Mouse (Mus musculus) intestine, postnatal 0 days (tissue): ENCODE measurements around the gene Mrm3. TPM values are rescaled to one million over a fixed set of nuclear protein-coding genes. Genes with fewer than 3 reads are reported as not detected.

ENCODE experiments used
- ATAC-seq: fragments of 200-750 bp; cut with Nextera tagmentation; 2 replicates; pipeline ENCODE4 v1.8.0; 2017; ENCODE audit warnings: mild to moderate bottlenecking, moderate TSS enrichment, moderate library complexity
- H3K27ac ChIP-seq: fragments of 300-500 bp; sonication (generic); 2 replicates; pipeline ENCODE4 v1.5.1; 2014; ENCODE audit warnings: mild to moderate bottlenecking, low read depth, low read length, moderate library complexity
- H3K27me3 ChIP-seq: fragments of 300-500 bp; sonication (generic); replicated peaks from 2 replicates; pipeline ENCODE4 v1.6.1; 2014; ENCODE audit warnings: low read length, mixed read lengths; ENCODE audit not compliant: control insufficient read depth, insufficient read depth
- H3K36me3 ChIP-seq: fragments of 300-500 bp; sonication (generic); 2 replicates; pipeline ENCODE4 v1.6.1; 2014; ENCODE audit warnings: mild to moderate bottlenecking, moderate library complexity; ENCODE audit not compliant: control insufficient read depth, insufficient read depth
- H3K4me1 ChIP-seq: fragments of 300-500 bp; sonication (generic); replicated peaks from 2 replicates; pipeline ENCODE4 v1.6.1; 2014; ENCODE audit warnings: antibody characterized with exemption, low read length, mixed read lengths; ENCODE audit not compliant: control insufficient read depth, insufficient read depth
- H3K4me2 ChIP-seq: fragments of 300-500 bp; sonication (generic); replicated peaks from 2 replicates; pipeline ENCODE4 v1.6.1; 2014; ENCODE audit warnings: low read depth, mild to moderate bottlenecking, moderate library complexity
- H3K4me3 ChIP-seq: fragments of 300-500 bp; sonication (generic); 2 replicates; pipeline ENCODE4 v1.5.1; 2014; ENCODE audit warnings: low read depth, low read length
- H3K9ac ChIP-seq: fragments of 300-500 bp; sonication (generic); 2 replicates; pipeline ENCODE4 v1.6.1; 2014; ENCODE audit warnings: mild to moderate bottlenecking, low read depth, low read length
- H3K9me3 ChIP-seq: fragments of 300-500 bp; sonication (generic); 2 replicates; pipeline ENCODE4 v1.6.1; 2016; ENCODE audit warnings: mixed run types; ENCODE audit not compliant: control insufficient read depth
- CTCF ChIP-seq: sonication (generic); IDR thresholded peaks from 2 replicates; pipeline ENCODE4 v1.5.1; 2016; ENCODE audit warnings: low read depth, mild to moderate bottlenecking, control low read depth, antibody characterized with exemption, moderate library complexity
- WGBS: fragments of 180-500 bp; shearing (Covaris S2); extraction: QIAGEN DNeasy Blood & Tissue Kit; methylation state at CpG from one replicate; pipeline ENCODE4 v1.1.7; 2014; 5-methylcytosine and 5-hydroxymethylcytosine counted together
- polyA plus RNA-seq: library from polyadenylated mRNA; unstranded; fragments of >200 nt; fragmentation: Nextera tagmentation; extraction: Ambion mirVana; gene quantifications from 2 replicates; pipeline ENCODE4 v1.2.1, GENCODE M21; 2015

Mrm3 gene
- polyA plus RNA-seq, 1 experiment from 2014 or later, result 8.9 TPM

DNA sequence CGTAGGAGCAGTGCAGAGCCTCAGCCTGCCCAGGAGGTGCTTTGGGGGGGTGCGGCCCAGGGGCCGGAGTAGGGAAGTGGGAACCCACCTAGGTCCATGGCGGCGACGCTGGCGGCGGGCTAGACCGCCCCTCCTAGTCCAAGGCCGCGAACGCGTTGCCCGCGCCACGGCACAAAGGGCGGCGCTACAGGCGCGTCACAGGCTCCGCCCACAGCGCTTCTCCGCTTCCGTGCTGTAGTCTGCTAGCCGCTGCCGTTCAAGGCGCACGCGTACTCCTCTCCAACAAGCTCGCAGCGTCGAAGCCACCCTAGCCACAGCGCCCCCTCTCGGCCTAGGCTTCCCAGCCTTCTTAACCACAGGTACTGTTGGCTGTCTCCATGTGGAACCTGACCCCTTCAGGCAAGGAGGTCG is 26.1 kb upstream of the Mrm3 start, which contains the start of the genes Dbil5 and Gemin4:
Gene Dbil5, plus strand, starts transcription at position 219 of the 411 bp plus-strand sequence.
Gene Gemin4, minus strand, starts transcription at position 275 of the 411 bp plus-strand sequence.
- Histone ChIP-seq H3K9me3 (no peaks in the 10 kb centered on the region), H3K27me3 (no peaks in the 10 kb centered on the region), H3K27ac (peak within 1 kb of the TSS; percentile 65), H3K9ac (peak within 1 kb of the TSS; percentile 69), H3K36me3 (peaks cover 33% of the 10 kb centered on the region), H3K4me2 (peak within 1 kb of the TSS; percentile 96), H3K4me1 (no peaks in the 10 kb centered on the region), H3K4me3 (peak within 1 kb of the TSS; percentile 77)
- whole genome bisulfite sequencing, result 0% methylated on average over 30 of the region's 35 CpGs
- ATAC-seq, result peak; percentile 95
- peak; percentile 100 for TF ChIP-seq CTCF

DNA sequence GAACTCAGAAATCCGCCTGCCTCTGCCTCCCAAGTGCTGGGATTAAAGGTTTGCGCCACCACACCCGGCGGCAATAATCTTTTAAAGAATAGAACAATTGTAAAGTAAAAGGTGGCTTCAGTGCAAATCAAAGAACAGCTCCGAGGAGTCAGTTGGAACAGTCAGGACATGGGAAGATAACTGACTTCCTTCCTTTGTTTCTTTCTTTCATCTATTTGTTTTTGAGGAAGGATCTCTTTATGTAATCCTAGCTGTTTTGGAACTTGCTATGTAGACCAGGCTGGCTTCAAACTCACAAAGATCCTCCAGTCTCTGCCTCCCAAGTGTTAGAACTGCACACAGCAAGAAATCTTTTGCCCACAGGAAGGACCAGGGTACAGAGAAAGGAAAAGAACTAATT is 18.9 kb upstream of the Mrm3 start:
- Histone ChIP-seq H3K9me3 (no peaks in the 10 kb centered on the region), H3K27me3 (no peaks in the 10 kb centered on the region), H3K4me1 (no peaks in the 10 kb centered on the region), H3K9ac (no peak overlapping the region), H3K36me3 (peaks cover 34% of the 10 kb centered on the region), H3K27ac (no peak overlapping the region), H3K4me2 (no peak overlapping the region), H3K4me3 (no peak overlapping the region)
- ATAC-seq, result no peak
- WGBS, result 93% methylated on average over 5 of the region's 5 CpGs
- no peak for TF ChIP-seq CTCF

DNA sequence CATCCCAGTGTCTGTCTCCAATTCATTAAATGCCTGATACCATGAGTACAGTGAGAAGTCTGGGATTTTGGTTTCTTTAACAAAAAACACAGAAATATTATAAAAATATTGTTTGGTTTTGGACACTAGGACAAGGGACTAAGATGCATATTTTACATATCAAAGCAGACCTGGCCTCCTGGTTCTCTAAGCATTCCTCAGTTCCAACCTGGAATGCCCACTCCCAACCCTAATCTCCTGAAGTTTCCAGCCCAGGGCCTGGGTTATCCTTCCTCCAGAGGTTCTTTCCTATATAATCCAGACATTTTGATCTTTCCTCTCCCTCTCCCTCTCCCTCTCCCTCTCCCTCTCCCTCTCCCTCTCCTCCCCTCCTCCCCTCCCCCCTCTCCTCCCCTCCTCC is 18.5 kb upstream of the Mrm3 start:
- no peak for TF ChIP-seq CTCF
- Histone ChIP-seq H3K9me3 (no peaks in the 10 kb centered on the region), H3K4me1 (no peaks in the 10 kb centered on the region), H3K27me3 (no peaks in the 10 kb centered on the region), H3K36me3 (peaks cover 34% of the 10 kb centered on the region), H3K4me2 (no peak overlapping the region), H3K4me3 (no peak overlapping the region), H3K27ac (no peak overlapping the region), H3K9ac (no peak overlapping the region)
- ATAC-seq, result no peak

DNA sequence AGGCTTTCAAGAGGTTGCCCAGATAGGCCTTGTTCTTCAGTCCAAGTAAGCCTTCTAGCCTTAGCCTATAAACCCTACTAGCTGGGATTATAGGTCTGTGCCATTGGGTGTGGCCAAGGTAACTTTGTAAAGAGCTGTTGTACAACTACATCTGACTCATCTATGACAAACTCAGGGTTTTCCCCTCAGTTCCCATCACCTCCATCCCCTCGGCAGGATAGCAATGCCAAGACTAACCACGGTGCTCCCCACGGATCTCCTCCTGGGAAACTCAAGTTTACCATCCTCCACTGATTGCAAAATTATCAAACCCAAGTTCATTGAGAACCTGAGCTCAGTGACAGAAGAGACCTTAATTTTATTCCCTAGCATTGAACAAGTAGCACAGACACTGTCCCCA is 7.4 kb upstream of the Mrm3 start:
- TF ChIP-seq CTCF, result no peak
- H3K9ac ChIP-seq, result no peak overlapping the region
- H3K9me3 ChIP-seq, result no peaks in the 10 kb centered on the region
- no peaks in the 10 kb centered on the region for H3K4me1 ChIP-seq
- H3K27me3 ChIP-seq, result no peaks in the 10 kb centered on the region
- H3K36me3 ChIP-seq, result peaks cover 65% of the 10 kb centered on the region
- WGBS, result 90% methylated on average over 3 of the region's 3 CpGs
- H3K4me3 ChIP-seq, result no peak overlapping the region
- no peak for ATAC-seq
- no peak overlapping the region for H3K27ac ChIP-seq
- no peak overlapping the region for H3K4me2 ChIP-seq

DNA sequence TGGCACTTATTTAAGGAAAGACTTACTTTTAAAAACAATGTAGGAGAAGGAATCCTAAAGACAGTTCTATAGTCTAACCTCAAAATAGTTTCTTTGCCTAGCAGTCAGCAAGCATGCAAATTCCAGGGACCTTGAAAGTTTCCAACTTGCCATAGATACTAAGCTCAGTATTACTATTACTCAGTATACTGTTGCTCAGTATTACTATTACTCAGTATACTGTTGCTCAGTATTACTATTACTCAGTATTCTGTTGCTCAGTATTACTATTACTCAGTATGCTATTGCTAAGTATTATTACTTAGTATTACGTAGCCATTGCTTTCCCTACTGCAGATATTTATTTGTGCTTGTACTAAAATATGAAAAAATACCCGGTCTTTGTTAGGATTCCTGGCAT is 3.8 kb upstream of the Mrm3 start:
- H3K27ac ChIP-seq, result no peak overlapping the region
- TF ChIP-seq CTCF, result no peak
- H3K9ac ChIP-seq, result no peak overlapping the region
- no peaks in the 10 kb centered on the region for H3K9me3 ChIP-seq
- no peaks in the 10 kb centered on the region for H3K27me3 ChIP-seq
- H3K4me1 ChIP-seq, result no peaks in the 10 kb centered on the region
- H3K4me3 ChIP-seq, result no peak overlapping the region
- peaks cover 40% of the 10 kb centered on the region for H3K36me3 ChIP-seq
- ATAC-seq, result no peak
- 92% methylated on average over 2 of the region's 2 CpGs for whole genome bisulfite sequencing
- no peak overlapping the region for H3K4me2 ChIP-seq

DNA sequence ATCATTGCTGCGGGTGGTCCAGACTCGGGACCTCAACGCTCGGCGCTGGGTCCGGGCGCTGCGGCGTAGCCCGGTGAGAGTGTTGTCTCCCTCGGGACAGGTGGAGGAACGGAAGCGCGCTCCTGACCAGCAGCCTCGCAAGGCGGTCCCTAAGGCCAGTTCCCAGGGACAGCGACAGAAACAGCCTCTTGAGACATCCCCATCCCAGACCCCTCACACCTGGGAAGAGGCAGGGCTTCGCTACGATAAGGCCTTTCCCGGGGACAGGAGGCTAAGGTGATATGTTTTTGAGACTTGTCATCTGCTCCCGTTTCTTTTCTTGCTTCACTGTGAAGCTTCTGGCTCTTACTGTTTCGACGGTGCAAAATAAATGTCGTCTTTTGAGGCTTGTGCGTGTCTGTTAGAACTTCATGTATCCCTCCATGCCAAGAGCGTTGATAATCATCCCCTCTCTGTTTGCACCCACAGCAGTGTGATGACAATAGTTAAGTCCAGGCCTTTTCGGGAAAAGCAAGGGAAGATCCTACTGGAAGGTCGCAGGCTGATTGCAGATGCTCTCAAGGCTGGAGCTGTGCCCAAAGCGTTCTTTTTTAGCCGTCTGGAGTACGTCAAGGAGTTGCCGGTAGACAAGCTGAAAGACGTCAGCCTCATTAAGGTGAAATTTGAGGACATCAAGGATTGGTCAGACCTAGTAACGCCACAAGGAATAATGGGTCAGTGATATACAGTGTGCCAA is 464 bp downstream of the Mrm3 start:
- no peaks in the 10 kb centered on the region for H3K27me3 ChIP-seq
- no peaks in the 10 kb centered on the region for H3K9me3 ChIP-seq
- 2% methylated on average over 34 of the region's 34 CpGs for WGBS
- no peaks in the 10 kb centered on the region for H3K4me1 ChIP-seq
- no peak; the same call in 1 of the 2 replicates for ATAC-seq
- peak overlapping the region; percentile 78 for H3K4me2 ChIP-seq
- H3K27ac ChIP-seq, result peak overlapping the region; percentile 15; the same call in 1 of the 2 replicates
- peaks cover 23% of the 10 kb centered on the region for H3K36me3 ChIP-seq
- peak overlapping the region; percentile 79 for H3K9ac ChIP-seq
- H3K4me3 ChIP-seq, result peak overlapping the region; percentile 94
- TF ChIP-seq CTCF, result no peak

DNA sequence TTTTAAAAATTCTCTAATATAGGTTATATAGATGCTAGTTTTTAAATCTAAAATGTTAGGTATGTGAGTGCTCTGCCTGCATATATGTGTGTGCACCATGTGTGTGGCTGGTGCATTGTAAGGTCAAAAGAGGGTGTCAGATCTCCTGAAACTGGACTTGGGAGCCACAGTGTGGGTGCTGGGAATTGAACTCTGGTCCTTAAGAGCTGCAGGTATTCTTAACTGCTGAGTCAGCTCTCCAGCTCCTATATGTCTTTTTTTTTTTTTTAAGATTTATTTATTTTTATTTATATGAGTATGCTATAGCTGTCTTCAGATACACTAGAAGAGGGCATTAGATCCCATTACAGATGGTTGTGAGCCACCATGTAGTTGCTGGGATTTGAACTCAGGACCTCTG is 2.9 kb downstream of the Mrm3 start:
- H3K4me2 ChIP-seq, result no peak overlapping the region
- H3K9ac ChIP-seq, result no peak overlapping the region
- H3K27ac ChIP-seq, result no peak overlapping the region
- TF ChIP-seq CTCF, result no peak
- no peaks in the 10 kb centered on the region for H3K27me3 ChIP-seq
- ATAC-seq, result no peak
- H3K4me3 ChIP-seq, result no peak overlapping the region
- H3K9me3 ChIP-seq, result no peaks in the 10 kb centered on the region
- peaks cover 12% of the 10 kb centered on the region; the same call in 1 of the 2 replicates for H3K36me3 ChIP-seq
- H3K4me1 ChIP-seq, result no peaks in the 10 kb centered on the region
